Mouse (Mus musculus) cerebellum, adult 18-20 months (tissue): ENCODE data around the gene Rilp.

Experiments
- DNase-seq, 2 experiments: peaks; one replicate each; pipeline ENCODE4 v3.0.0; 2021

The Rilp gene

DNA sequence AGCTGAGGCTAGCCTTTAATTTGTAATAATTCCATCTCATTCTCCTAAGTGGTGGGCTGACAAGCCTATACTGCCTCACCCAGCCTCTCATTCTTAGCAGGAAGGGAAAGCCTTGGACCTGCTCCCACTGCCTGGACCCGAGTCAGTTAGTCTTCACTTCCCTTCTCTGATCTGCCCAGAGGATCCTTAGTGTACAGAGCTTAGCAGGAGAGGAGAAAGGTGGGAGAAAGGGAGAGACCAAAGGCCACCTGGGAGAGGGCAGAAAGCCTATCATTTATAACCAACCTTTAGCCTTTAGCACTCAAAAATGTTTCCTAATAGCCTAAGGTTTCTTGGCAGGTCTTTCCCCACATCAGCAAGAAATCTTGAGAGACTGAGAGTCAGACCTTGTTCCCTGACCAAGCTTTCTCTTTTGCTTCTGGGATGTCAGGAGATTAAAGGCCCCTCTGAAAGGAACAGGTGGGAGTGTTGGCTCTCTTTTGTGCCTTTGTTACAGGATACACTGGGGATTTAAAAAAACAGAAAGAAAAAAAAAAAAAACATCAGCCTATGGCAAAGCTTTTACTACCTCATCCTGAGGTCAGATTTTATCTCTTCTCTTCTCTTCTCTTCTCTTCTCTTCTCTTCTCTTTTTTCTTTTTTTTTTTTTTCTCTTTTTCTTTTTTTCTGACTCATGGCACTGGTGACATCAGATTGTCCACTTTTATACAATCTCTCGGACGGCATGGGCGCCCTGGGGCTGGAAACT is 24.6 kb downstream of the Rilp start:
- peak; percentile 51 to 58 for DNase-seq

DNA sequence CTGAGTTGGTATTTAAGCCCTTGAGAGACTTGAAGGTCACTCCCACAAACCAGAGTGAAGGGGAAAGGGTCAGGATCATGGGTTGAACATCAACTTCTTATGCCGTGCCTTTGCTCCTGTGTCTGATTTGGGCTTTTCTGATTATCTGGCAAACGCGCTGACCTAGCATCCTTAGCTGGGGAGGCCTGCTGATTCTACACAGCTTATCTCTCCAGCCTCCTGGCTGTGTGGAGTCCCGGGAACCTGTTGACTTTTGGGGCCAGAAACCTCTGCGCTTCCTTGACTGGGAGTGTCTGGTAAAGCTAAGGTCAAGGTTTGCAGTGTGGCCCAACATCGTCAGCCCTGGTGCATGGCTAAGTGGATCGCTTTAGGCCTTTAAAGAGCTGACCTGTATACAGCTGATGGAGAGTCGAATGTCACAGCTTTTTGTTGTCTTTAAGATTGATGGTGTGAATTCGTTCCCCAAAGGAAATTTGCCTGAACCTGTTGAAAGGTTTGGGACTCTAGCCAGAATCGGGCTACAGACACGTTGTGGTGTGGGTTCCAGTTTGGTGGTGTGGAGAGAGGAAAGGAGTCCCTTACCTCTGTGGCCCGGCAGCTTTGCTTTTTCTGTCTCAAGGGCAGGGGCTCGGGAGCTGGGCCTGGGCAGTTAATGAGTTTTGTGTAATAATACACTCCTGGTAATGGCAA is 25.4 kb downstream of the Rilp start:
- DNase-seq, result peak; percentile 49 to 53

GRCm38 (mm10) chr11:75536255-75537024 is 26.5 kb downstream of the Rilp start:
- peak in 1 of 2 experiments; percentile 29 for DNase-seq

DNA sequence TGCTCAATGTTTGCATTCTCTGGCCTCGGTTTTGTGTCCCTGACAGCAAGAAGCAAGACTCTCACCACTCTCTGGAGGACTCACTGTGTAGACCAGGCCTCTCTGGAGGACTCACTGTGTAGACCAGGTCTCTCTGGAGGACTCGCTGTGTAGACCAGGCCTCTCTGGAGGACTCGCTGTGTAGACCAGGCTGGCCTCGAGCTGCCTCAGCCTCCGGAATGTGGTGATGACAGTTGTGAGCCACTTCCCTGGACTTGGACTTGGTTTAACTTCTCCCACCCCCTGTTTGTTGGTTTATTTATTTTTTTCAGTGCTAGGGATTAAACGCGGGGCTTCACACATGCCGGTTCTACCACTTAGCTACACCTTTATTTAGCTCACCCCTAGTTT is 27.1 kb downstream of the Rilp start:
- DNase-seq, result no peak

DNA sequence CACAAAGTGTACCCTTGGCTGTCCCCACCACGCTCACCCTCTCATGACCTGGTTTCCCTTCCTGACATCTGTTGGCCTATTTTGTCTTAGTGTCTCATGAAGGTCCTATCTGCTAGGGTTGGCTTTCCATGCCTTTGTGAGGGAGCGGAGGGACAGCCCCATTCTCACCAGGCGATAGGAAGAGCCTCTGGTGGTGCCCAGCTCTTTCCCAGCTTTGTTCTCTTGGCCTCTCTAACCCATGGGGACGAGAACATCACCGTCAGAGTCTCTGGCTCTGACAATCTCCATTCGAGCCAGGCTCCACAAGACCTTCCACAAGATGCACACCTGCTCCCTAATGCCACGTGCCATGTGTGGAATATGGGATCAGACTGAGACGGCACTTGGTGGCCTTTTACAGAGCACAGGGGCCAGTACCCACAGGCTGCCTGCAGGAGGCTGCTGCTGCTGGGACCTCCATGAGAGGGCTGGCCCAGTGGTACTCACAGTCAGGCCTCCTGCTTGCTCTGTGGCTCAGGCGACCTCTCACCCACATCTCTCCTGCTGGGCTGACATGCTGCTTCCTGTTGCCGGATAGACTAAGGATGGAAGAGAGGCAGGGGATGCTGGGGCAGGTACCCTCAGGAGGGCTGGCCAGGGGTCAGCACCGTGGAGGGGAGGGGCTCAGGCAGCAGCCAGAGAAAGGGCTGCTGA is 27.7 kb downstream of the Rilp start:
- peak; percentile 71 to 72 for DNase-seq

DNA sequence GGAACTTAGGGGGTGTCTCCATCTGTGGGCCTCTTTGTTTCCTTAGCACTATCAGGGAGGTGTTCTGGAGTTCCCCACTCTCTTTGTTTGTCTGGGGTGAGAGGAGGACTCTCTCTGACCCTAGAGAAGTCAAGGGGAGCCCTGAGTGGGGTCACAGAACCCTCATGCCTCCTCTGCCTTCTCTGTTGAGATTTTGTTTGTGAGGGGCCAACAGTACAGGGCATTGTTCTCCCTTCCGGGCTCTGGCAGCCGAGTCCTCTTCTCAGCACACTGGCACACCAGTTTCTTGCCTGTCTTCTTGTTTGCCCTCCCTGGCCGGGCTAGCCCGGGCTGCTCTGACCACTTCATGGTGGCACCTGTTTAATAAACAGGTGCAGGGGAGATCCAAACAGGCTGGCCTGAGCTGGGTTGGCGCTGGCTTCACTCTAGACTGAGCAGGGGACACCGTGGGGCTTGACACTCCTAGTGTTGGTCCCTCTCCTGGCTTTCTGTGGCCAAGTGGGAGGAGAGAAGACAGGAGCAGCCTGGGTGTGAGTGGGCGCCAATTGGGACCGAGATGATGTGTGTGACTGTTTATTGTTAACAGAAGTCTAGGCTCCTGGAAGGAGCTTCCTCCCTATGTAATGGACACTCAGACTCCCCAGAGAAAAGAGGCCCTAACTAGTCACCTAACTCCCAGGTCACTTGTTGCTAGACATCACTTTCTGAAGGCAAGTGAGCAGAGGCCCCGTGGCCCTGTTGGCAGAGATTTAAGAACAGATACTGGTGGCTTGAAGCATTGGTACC is 28.5 kb downstream of the Rilp start:
- DNase-seq, result peak; percentile 42 to 47

GRCm38 (mm10) chr11:75538970-75539299 is 29.0 kb downstream of the Rilp start:
- peak in 1 of 2 experiments; percentile 49 for DNase-seq

GRCm38 (mm10) chr11:75540209-75540608 is 30.3 kb downstream of the Rilp start:
- DNase-seq, result no peak

DNA sequence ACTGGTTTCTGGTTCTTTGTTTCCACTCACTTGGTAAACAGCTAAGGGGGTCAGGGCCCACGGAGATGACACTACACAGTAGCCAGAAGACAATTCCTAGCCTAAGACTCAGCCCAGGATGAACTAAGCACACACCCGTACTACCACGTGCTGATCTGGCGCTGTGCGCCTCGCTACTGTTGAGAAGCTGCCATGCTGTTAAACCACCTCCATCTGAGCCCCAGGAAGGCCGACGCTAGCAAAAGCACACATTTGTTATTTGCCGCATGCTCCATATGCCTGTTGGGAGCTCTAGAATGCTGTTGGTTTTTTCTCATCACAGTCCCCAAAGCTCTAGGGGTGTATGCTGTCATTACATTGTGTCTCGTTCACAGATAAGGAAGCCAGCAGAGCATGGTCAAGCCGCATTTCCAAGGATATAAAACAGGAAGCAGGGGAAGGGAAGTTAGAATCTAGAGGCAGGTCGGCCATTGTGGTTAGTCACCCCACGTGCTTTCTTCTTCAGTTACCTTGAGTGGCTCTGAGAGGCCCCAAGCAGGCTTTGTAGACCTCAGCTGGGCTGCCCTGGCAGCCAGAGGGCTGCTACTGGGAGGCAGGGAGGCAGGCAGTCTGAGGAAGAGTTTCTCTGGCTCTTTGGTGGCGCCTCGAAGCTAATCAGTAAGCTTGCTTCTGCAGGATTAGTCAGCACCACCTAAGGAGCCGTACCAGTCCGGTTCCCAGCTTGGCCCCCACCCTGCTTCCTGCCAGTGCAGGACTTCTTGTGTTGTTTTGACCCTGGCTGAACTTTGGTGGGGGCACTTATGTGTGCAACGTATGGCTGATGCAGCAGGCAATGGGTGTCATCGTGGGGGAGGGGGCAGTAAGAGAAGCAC is 31.1 kb downstream of the Rilp start:
- peak; percentile 52 to 56 for DNase-seq

DNA sequence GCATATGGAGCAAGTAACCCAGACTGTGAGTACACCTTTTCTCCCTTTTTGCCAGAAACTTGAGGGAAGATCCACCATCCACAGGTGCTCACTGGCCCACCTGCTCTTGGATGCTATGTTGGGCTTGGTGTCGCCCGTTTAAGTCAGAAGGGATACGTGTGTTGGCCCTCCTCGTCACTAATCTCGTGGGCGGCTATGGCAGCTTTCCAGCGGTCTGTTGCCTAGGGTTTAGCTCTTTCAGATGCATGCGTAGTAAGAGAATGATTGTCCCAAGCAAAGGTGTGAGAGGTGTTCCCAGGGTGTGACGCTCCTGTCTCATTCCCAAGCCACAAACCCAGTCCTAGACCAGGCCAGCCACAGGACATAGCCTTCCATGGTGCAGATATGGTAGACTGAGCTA is 34.8 kb downstream of the Rilp start:
- DNase-seq, result peak; percentile 52 to 62

- DNase-seq, result no peak
Measured at GRCm38 (mm10) chr11:75546057-75546456, 36.2 kb downstream of the Rilp start.

DNA sequence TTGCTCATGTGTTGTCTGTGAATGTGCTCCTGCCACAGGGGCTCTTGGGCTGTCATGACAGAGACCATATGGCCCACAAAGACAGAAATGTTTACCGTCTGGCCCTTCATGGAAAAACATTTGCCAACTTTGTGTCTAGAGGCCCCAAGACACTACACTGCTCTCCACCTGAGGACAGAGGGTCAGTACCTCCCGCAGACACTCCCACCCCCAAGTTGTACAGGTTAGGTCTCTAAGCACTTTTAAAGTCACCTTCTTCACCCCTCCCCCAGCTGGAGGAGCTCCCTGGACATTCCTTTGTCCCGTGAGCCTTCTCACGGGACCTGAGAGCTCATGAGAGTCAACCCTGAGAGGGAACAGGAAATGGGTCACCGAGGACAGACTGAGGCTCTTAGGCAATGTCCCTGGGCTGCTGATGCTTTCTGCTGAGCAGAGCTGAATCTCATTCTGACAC is 39.8 kb downstream of the Rilp start:
- peak in 1 of 2 experiments; percentile 46 for DNase-seq

DNA sequence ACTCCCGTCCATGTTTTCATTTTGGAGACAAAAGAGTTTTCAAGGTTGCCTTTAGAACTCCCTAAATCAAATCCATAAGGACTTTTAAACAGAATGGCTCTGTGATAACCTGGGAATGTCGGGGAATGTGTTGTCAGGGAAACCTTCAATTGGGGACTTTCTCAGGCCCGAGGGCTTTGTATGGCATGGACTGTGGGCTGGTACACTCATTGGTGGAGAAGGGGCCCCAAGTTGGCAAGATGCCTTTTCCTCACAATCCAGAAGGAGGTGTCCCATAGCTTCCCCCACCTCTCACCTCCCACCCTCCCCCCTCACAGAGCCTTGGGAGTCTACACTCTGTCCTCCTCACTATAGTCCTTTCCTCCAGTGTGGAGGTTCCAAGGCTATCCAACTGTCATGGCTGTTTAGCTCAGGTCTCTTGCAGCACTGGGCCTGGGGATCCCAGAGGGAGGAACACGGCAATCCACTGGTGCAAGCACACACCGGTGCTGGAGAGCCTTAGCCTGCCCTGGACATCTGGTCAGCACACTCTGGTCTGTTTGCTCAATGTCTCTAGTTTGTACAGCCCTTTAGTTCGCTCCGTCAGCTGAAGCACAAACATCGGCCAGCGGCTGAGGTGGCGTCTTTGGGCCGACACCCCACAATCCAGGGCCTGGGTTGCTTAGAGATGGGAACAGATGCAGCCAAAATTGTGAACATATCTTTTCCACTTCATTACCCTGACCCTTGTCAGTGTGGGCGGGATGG is 40.5 kb downstream of the Rilp start:
- DNase-seq, result peak; percentile 18 to 24

- peak; percentile 27 to 38 for DNase-seq
Measured at GRCm38 (mm10) chr11:75551321-75551720, 41.4 kb downstream of the Rilp start.

- DNase-seq, result peak; percentile 82 to 85
Measured at GRCm38 (mm10) chr11:75551961-75552441, 42.1 kb downstream of the Rilp start.

- peak; percentile 4 to 28 for DNase-seq
Measured at GRCm38 (mm10) chr11:75552906-75553482, 43.1 kb downstream of the Rilp start.

- peak in 1 of 2 experiments; percentile 3 for DNase-seq
Measured at GRCm38 (mm10) chr11:75556006-75556405, 46.1 kb downstream of the Rilp start.

GRCm38 (mm10) chr11:75557142-75557541 is 47.2 kb downstream of the Rilp start:
- peak; percentile 4 to 6 for DNase-seq

GRCm38 (mm10) chr11:75558101-75558500 is 48.2 kb downstream of the Rilp start:
- peak in 1 of 2 experiments; percentile 18 for DNase-seq
